Mouse (Mus musculus) erythroblast, embryonic 14.5 days (primary cell): ENCODE data around the gene Phf8.

Experiments used
- GATA1 ChIP-seq: IDR thresholded peaks from 2 replicates; pipeline ENCODE4 v1.6.1; 2012; ENCODE audit warnings: low read length, inconsistent platforms, mixed read lengths
- TAL1 ChIP-seq: IDR thresholded peaks from 3 replicates; pipeline ENCODE4 v1.6.1; 2012; ENCODE audit warnings: low read length, inconsistent platforms, mixed read lengths

- TF ChIP-seq TAL1, result no peak
- TF ChIP-seq GATA1, result no peak
Observed at GRCm38 (mm10) chrX:151520458-151521322, at the start of gene Phf8.
